Mouse (Mus musculus): ENCODE results near the gene Zfyve1. TPM values are rescaled to one million over a fixed set of nuclear protein-coding genes. Genes with fewer than 3 reads are reported as not detected.
"Not testable (repeated sequence)": the region's sequence is repeated elsewhere in the genome, so short reads cannot be mapped to it uniquely, and the experiment has no call there.

Gene Zfyve1
- polyA plus RNA-seq, 1 experiment from 2014 or later: 16.6 TPM

DNA sequence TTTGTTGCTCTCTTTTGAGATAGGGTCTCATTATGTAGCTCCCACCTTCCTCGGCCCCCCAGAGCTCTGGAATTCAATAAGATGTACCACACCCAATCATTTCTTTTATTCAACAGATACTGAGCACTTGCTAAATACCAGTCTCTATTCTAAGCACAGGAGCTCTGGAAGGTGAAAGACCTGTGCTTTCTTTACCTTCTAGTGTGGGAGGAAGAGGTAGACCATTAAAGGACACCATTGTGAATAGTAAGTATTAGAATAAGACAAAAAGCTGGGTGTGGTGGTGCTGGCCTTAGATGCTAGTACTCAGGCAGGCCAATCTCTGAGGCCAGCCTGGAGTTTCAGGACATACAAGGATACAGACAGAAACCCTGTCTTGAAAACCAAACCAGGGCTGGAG lies 27.3 kb upstream of the Zfyve1 start:
- Histone ChIP-seq H3K27ac (replicated peaks in 1 of 2; ENCODE audit: control insufficient read depth in 1 of 2, insufficient read depth in 1 of 2, low read depth in 2 of 2, low read length in 2 of 2) (no peak overlapping the region), H3K27me3 (ENCODE audit: control insufficient read depth, insufficient read depth, low read length) (no peaks in the 10 kb centered on the region), H3K4me1 (ENCODE audit: control insufficient read depth in 2 of 2, insufficient read depth in 2 of 2, low read length in 2 of 2) (no peaks in the 10 kb centered on the region), H3K36me3 (ENCODE audit: control insufficient read depth, insufficient read depth, low read length) (no peaks in the 10 kb centered on the region), H3K4me2 (ENCODE audit: low read length) (no peak overlapping the region), H3K4me3 (ENCODE audit: control insufficient read depth in 1 of 2, insufficient read depth in 1 of 2, low read depth in 1 of 2, low read length in 2 of 2) (no peak overlapping the region), H3K9me3 (ENCODE audit: control insufficient read depth, low read length) (no peaks in the 10 kb centered on the region), H3K9ac (ENCODE audit: low read length) (no peak overlapping the region)
- ATAC-seq (ENCODE audit: insufficient number of reproducible peaks, insufficient read depth, low FRiP score, low read depth): no peak
- WGBS: 68% methylated on average over 1 of the region's 1 CpGs

GRCm38 (mm10) chr12:83622031-83622755 lies 25.2 kb upstream of the Zfyve1 start:
- ATAC-seq (ENCODE audit: insufficient number of reproducible peaks, insufficient read depth, low FRiP score, low read depth): no peak
- Histone ChIP-seq H3K4me1 (ENCODE audit: control insufficient read depth in 2 of 2, insufficient read depth in 2 of 2, low read length in 2 of 2) (no peaks in the 10 kb centered on the region), H3K9ac (ENCODE audit: low read length) (no peak overlapping the region), H3K27ac (replicated peaks in 1 of 2; ENCODE audit: control insufficient read depth in 1 of 2, insufficient read depth in 1 of 2, low read depth in 2 of 2, low read length in 2 of 2) (no peak overlapping the region), H3K4me2 (ENCODE audit: low read length) (no peak overlapping the region), H3K27me3 (ENCODE audit: control insufficient read depth, insufficient read depth, low read length) (no peaks in the 10 kb centered on the region), H3K36me3 (ENCODE audit: control insufficient read depth, insufficient read depth, low read length) (no peaks in the 10 kb centered on the region), H3K4me3 (ENCODE audit: control insufficient read depth in 1 of 2, insufficient read depth in 1 of 2, low read depth in 1 of 2, low read length in 2 of 2) (no peak overlapping the region), H3K9me3 (ENCODE audit: control insufficient read depth, low read length) (no peaks in the 10 kb centered on the region)
- WGBS: 69% methylated on average over 6 of the region's 6 CpGs

DNA sequence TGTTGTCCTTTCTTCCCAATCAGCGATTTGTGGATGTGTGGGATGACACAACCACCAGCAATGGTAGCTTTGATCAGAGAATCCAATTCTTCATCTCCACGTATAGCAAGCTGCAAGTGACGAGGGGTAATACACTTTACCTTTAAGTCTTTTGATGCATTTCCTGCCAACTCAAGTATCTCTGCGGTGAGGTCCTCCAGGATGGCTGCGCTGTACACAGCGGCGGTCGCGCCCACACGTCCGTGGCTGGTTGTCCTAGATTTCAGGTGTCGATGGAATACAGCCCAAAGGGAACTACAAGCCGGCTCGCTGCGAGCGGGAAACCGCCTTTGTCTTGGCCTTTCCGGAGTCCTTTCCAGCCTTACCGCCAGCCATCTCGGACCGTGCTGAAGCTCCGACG lies 23.7 kb upstream of the Zfyve1 start:
- H3K27me3 ChIP-seq (ENCODE audit: control insufficient read depth, insufficient read depth, low read length); H3K9ac ChIP-seq (ENCODE audit: low read length); H3K4me1 ChIP-seq (ENCODE audit: control insufficient read depth in 2 of 2, insufficient read depth in 2 of 2, low read length in 2 of 2); H3K9me3 ChIP-seq (ENCODE audit: control insufficient read depth, low read length); ATAC-seq (ENCODE audit: insufficient number of reproducible peaks, insufficient read depth, low FRiP score, low read depth); H3K27ac ChIP-seq (replicated peaks in 1 of 2; ENCODE audit: control insufficient read depth in 1 of 2, insufficient read depth in 1 of 2, low read depth in 2 of 2, low read length in 2 of 2); H3K36me3 ChIP-seq (ENCODE audit: control insufficient read depth, insufficient read depth, low read length): not testable (repeated sequence)
- Histone ChIP-seq H3K4me2 (ENCODE audit: low read length) (peak overlapping the region; percentile 52), H3K4me3 (ENCODE audit: control insufficient read depth in 1 of 2, insufficient read depth in 1 of 2, low read depth in 1 of 2, low read length in 2 of 2) (peak overlapping the region; percentile 24 to 34)
- 43% methylated on average over 23 of the region's 23 CpGs for WGBS

DNA sequence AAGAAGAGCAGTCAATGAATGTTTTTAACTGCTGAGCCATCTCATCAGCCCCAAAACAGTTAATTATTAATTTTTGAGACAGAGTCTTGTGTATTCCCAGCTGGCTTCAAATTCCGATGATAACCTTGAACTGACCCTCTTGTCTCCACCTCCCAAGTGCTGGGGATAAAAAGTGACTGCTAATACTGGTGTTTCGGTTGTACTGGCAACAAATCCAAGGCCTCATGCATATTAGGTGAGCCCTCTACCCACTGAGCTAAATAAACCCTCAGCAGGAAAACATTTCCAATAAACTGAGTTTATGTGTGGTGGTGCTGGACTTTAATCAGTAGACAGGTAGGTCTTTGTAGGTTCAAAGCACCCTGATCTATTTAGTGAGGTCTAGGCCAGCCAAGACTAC lies 22.0 kb upstream of the Zfyve1 start:
- H3K4me2 ChIP-seq (ENCODE audit: low read length): no peak overlapping the region
- 73% methylated on average over 2 of the region's 2 CpGs for WGBS
- no peak overlapping the region for H3K27ac ChIP-seq (replicated peaks in 1 of 2; ENCODE audit: control insufficient read depth in 1 of 2, insufficient read depth in 1 of 2, low read depth in 2 of 2, low read length in 2 of 2)
- H3K27me3 ChIP-seq (ENCODE audit: control insufficient read depth, insufficient read depth, low read length): no peaks in the 10 kb centered on the region
- H3K36me3 ChIP-seq (ENCODE audit: control insufficient read depth, insufficient read depth, low read length): no peaks in the 10 kb centered on the region
- H3K4me3 ChIP-seq (ENCODE audit: control insufficient read depth in 1 of 2, insufficient read depth in 1 of 2, low read depth in 1 of 2, low read length in 2 of 2): no peak overlapping the region
- no peak overlapping the region for H3K9ac ChIP-seq (ENCODE audit: low read length)
- no peaks in the 10 kb centered on the region for H3K4me1 ChIP-seq (ENCODE audit: control insufficient read depth in 2 of 2, insufficient read depth in 2 of 2, low read length in 2 of 2)
- ATAC-seq (ENCODE audit: insufficient number of reproducible peaks, insufficient read depth, low FRiP score, low read depth): no peak
- no peaks in the 10 kb centered on the region for H3K9me3 ChIP-seq (ENCODE audit: control insufficient read depth, low read length)

DNA sequence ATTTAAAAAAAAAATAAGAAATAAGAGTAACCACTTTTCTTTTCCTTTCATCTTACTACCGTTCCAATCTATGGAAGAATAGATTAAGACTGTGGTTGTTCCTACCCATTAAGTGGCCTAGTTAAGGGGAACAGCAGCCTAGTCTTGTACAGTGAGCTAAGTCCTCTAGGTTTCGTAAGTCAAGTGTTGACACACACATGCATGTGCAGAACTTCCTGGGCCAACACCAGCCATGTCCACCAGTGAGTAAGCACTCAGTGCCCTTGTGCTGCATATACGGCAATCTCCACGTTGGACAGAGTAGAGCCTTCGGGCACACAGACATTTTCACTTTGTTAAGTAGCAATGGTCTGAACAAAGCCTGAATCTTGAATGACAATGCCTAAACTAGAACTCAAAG lies 20.2 kb upstream of the Zfyve1 start:
- 89% methylated on average over 5 of the region's 5 CpGs for whole genome bisulfite sequencing
- H3K27me3 ChIP-seq (ENCODE audit: control insufficient read depth, insufficient read depth, low read length): no peaks in the 10 kb centered on the region
- no peak for ATAC-seq (ENCODE audit: insufficient number of reproducible peaks, insufficient read depth, low FRiP score, low read depth)
- no peaks in the 10 kb centered on the region for H3K4me1 ChIP-seq (ENCODE audit: control insufficient read depth in 2 of 2, insufficient read depth in 2 of 2, low read length in 2 of 2)
- H3K9me3 ChIP-seq (ENCODE audit: control insufficient read depth, low read length): no peaks in the 10 kb centered on the region
- H3K27ac ChIP-seq (replicated peaks in 1 of 2; ENCODE audit: control insufficient read depth in 1 of 2, insufficient read depth in 1 of 2, low read depth in 2 of 2, low read length in 2 of 2): no peak overlapping the region
- H3K9ac ChIP-seq (ENCODE audit: low read length): no peak overlapping the region
- no peak overlapping the region for H3K4me2 ChIP-seq (ENCODE audit: low read length)
- no peak overlapping the region for H3K4me3 ChIP-seq (ENCODE audit: control insufficient read depth in 1 of 2, insufficient read depth in 1 of 2, low read depth in 1 of 2, low read length in 2 of 2)
- no peaks in the 10 kb centered on the region for H3K36me3 ChIP-seq (ENCODE audit: control insufficient read depth, insufficient read depth, low read length)

- H3K4me3 ChIP-seq (ENCODE audit: control insufficient read depth in 1 of 2, insufficient read depth in 1 of 2, low read depth in 1 of 2, low read length in 2 of 2); H3K9me3 ChIP-seq (ENCODE audit: control insufficient read depth, low read length); H3K36me3 ChIP-seq (ENCODE audit: control insufficient read depth, insufficient read depth, low read length); H3K27ac ChIP-seq (replicated peaks in 1 of 2; ENCODE audit: control insufficient read depth in 1 of 2, insufficient read depth in 1 of 2, low read depth in 2 of 2, low read length in 2 of 2); H3K4me2 ChIP-seq (ENCODE audit: low read length); H3K27me3 ChIP-seq (ENCODE audit: control insufficient read depth, insufficient read depth, low read length); H3K4me1 ChIP-seq (ENCODE audit: control insufficient read depth in 2 of 2, insufficient read depth in 2 of 2, low read length in 2 of 2); H3K9ac ChIP-seq (ENCODE audit: low read length); ATAC-seq (ENCODE audit: insufficient number of reproducible peaks, insufficient read depth, low FRiP score, low read depth): not testable (repeated sequence)
- 87% methylated on average over 2 of the region's 2 CpGs for WGBS
Measured at GRCm38 (mm10) chr12:83606411-83606810, 9.4 kb upstream of the Zfyve1 start.

- Histone ChIP-seq H3K4me2 (ENCODE audit: low read length) (no peak overlapping the region), H3K27me3 (ENCODE audit: control insufficient read depth, insufficient read depth, low read length) (no peaks in the 10 kb centered on the region), H3K4me3 (ENCODE audit: control insufficient read depth in 1 of 2, insufficient read depth in 1 of 2, low read depth in 1 of 2, low read length in 2 of 2) (no peak overlapping the region), H3K36me3 (ENCODE audit: control insufficient read depth, insufficient read depth, low read length) (no peaks in the 10 kb centered on the region), H3K4me1 (ENCODE audit: control insufficient read depth in 2 of 2, insufficient read depth in 2 of 2, low read length in 2 of 2) (no peaks in the 10 kb centered on the region), H3K9me3 (ENCODE audit: control insufficient read depth, low read length) (no peaks in the 10 kb centered on the region), H3K9ac (ENCODE audit: low read length) (no peak overlapping the region), H3K27ac (replicated peaks in 1 of 2; ENCODE audit: control insufficient read depth in 1 of 2, insufficient read depth in 1 of 2, low read depth in 2 of 2, low read length in 2 of 2) (no peak overlapping the region)
- 89% methylated on average over 5 of the region's 5 CpGs for WGBS
- no peak for ATAC-seq (ENCODE audit: insufficient number of reproducible peaks, insufficient read depth, low FRiP score, low read depth)
Measured at GRCm38 (mm10) chr12:83602285-83602684, 5.3 kb upstream of the Zfyve1 start.

GRCm38 (mm10) chr12:83597881-83598280 lies 859 bp upstream of the Zfyve1 start:
- Histone ChIP-seq H3K4me1 (ENCODE audit: control insufficient read depth in 2 of 2, insufficient read depth in 2 of 2, low read length in 2 of 2) (peaks cover 0 to 17% of the 10 kb centered on the region in 2 experiments; a peak in 2 of 4 replicates), H3K27me3 (ENCODE audit: control insufficient read depth, insufficient read depth, low read length) (no peaks in the 10 kb centered on the region), H3K27ac (replicated peaks in 1 of 2; ENCODE audit: control insufficient read depth in 1 of 2, insufficient read depth in 1 of 2, low read depth in 2 of 2, low read length in 2 of 2) (no peak overlapping the region), H3K36me3 (ENCODE audit: control insufficient read depth, insufficient read depth, low read length) (peaks cover 22% of the 10 kb centered on the region), H3K9ac (ENCODE audit: low read length) (no peak overlapping the region), H3K9me3 (ENCODE audit: control insufficient read depth, low read length) (no peaks in the 10 kb centered on the region), H3K4me3 (ENCODE audit: control insufficient read depth in 1 of 2, insufficient read depth in 1 of 2, low read depth in 1 of 2, low read length in 2 of 2) (no peak overlapping the region), H3K4me2 (ENCODE audit: low read length) (no peak overlapping the region)
- no peak for ATAC-seq (ENCODE audit: insufficient number of reproducible peaks, insufficient read depth, low FRiP score, low read depth)
- 80% methylated on average over 2 of the region's 2 CpGs for WGBS
